Mouse (Mus musculus): ENCODE data around the gene Vmn1r142. TPM values are rescaled to one million over a fixed set of nuclear protein-coding genes. Genes with fewer than 3 reads are reported as not detected.

The Vmn1r142 gene
- polyA plus RNA-seq (2012; rRNA removed; ENCODE audit: low replicate concordance), result not detected in 2 replicates

DNA sequence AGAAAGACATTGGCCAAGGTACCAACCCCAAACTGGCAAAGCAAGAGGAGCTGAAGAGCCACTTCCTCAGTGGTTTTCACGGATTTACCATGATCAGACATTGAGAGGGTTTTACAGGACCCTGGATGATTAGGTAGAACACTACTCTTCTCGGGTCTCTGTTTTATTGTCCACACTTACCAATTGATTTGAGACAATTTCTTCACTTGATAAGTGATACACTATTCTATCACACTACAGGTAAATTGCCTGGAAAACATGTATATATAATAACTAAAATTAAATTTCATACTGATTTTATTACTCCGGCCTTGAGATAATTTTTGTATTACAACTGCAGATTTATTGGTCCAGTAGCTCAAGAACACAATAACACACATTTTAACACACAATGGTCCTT is at the start of gene Vmn1r142:
Gene Vmn1r142 (minus strand): TSS at position 101 of the 400 bp plus-strand sequence.

DNA sequence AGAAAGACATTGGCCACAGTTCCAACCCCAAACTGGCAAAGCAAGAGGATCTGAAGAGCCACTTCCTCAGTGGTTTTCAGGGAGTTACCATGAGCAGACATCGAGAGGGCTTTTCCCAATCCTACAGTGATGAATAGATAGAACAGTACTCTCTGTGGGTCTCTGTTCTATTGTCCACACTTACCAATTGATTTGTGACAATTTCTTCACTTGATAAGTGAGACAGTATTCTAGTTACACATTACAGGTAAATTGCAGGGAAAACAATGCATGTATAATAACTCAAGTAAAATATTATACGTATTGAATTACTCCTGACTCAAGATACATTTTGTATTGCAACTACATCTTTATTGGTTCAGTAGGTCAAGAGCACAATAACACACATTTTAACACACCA is 37.3 kb upstream of the Vmn1r142 start, which contains the start of gene Gm8653:
Gene Gm8653 (minus strand): TSS at position 101 of the 400 bp plus-strand sequence.

DNA sequence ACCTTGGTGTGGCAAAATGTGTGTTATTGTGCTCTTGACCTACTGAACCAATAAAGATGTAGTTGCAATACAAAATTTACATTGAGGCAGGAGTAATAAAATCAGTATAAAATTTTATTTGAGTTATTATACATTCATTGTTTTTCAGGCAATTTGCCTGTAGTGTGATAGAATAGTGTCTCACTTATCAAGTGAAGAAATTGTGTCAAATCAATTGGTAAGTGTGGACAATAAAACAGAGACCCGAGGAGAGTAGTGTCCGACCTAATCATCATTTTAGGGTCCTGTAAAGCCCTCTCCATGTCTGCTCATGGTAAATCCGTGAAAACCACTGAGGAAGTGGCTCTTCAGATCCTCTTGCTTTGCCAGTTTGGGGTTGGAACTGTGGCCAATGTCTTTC is 25.2 kb upstream of the Vmn1r142 start, which contains the start of gene Vmn1r143:
Gene Vmn1r143 (plus strand): TSS at position 301 of the 400 bp plus-strand sequence.

DNA sequence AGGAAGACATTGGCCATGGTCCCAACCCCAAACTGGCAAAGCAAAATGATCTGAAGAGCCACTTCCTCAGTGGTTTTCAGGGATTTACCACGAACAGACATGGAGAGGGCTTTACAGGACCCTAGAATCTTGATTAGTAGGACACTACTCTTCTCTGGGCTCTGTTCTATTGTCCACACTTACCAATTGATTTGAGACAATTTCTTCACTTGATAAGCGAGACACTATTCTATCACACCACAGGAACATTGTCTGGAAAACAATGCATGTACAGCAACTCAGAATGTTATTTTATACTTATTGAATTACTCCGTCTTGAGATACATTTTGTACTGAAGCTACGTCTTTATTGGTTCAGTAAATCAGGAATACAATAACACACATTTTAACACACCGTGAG is 29.2 kb downstream of the Vmn1r142 start, which contains the start of gene Gm10666:
Gene Gm10666 (minus strand): TSS at position 101 of the 400 bp plus-strand sequence.

DNA sequence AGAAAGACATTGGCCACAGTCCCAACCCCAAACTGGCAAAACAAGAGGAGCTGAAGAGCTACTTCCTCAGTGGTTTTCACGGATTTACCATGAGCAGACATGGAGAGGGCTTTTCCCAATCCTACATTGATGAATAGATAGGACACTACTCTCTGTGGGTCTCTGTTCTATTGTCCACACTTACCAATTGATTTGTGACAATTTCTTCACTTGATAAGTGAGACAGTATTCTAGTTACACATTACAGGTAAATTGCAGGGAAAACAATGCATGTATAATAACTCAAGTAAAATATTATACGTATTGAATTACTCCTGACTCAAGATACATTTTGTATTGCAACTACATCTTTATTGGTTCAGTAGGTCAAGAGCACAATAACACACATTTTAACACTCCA is 45.7 kb downstream of the Vmn1r142 start, which contains the start of gene Gm16451:
Gene Gm16451 (minus strand): TSS at position 101 of the 400 bp plus-strand sequence.

Other genes with a start within 250 kb of the Vmn1r142 start
- not detected in 2 replicates for gene Gm5891, start 242.7 kb downstream of the Vmn1r142 start, polyA plus RNA-seq (2012; rRNA removed; ENCODE audit: low replicate concordance)
- not detected in 2 replicates for gene Vmn1r137, start 169.4 kb downstream of the Vmn1r142 start, polyA plus RNA-seq (2012; rRNA removed; ENCODE audit: low replicate concordance)
- gene Vmn1r138, start 135.1 kb downstream of the Vmn1r142 start, polyA plus RNA-seq (2012; rRNA removed; ENCODE audit: low replicate concordance), result not detected in 2 replicates
- gene Gm6176, start 107.7 kb downstream of the Vmn1r142 start, polyA plus RNA-seq (2012; rRNA removed; ENCODE audit: low replicate concordance), result not detected in 2 replicates
- not detected in 2 replicates for gene Vmn1r139, start 95.0 kb downstream of the Vmn1r142 start, polyA plus RNA-seq (2012; rRNA removed; ENCODE audit: low replicate concordance)
- not detected in 2 replicates for gene Gm16451, start 45.8 kb downstream of the Vmn1r142 start, polyA plus RNA-seq (2012; rRNA removed; ENCODE audit: low replicate concordance)
- gene Gm10666, start 29.3 kb downstream of the Vmn1r142 start, polyA plus RNA-seq (2012; rRNA removed; ENCODE audit: low replicate concordance), result not detected in 2 replicates
- not detected in 2 replicates for gene Vmn1r143, start 25.3 kb upstream of the Vmn1r142 start, polyA plus RNA-seq (2012; rRNA removed; ENCODE audit: low replicate concordance)
- not detected in 2 replicates for gene Gm8653, start 37.2 kb upstream of the Vmn1r142 start, polyA plus RNA-seq (2012; rRNA removed; ENCODE audit: low replicate concordance)
- gene Gm8453, start 65.4 kb upstream of the Vmn1r142 start, polyA plus RNA-seq (2012; rRNA removed; ENCODE audit: low replicate concordance), result not detected in 2 replicates
- gene Gm4187, start 165.7 kb upstream of the Vmn1r142 start, polyA plus RNA-seq (2012; rRNA removed; ENCODE audit: low replicate concordance), result not detected in 2 replicates
- not detected in 2 replicates for gene Gm8660, start 207.0 kb upstream of the Vmn1r142 start, polyA plus RNA-seq (2012; rRNA removed; ENCODE audit: low replicate concordance)
- not detected in 2 replicates for gene Vmn1r148, start 249.5 kb upstream of the Vmn1r142 start, polyA plus RNA-seq (2012; rRNA removed; ENCODE audit: low replicate concordance)

Data from mammary gland, adult 2 months (tissue).